Mouse (Mus musculus): ENCODE measurements at regions not wholly inside any gene's neighbourhood (a gene's known extent, or its start where the extent isn't known, plus 50 kb on each side); places are given as distances from the start of the nearest gene placed in this dataset.
"Not testable (repeated sequence)": the region's sequence is repeated elsewhere in the genome, so short reads cannot be mapped to it uniquely, and the experiment has no call there.

DNA sequence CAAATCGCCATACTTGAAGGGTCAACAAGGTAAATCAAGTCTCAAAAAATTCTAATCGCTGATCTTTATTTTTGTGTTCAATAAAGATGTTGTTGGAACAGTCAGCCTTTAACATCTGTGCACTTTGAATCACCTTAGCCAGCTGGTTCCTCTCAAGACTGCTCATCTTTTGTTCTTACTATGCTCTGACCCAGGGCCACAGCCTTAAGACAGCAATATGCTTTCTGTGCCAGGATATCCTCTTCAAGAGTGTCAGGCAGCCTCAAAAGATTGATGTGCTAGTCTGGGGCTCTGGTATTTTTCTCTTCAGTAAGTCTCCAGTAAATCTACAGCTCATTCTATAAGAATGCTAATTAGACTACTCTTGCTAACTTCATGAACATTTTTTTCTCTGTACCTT is 199.9 kb downstream of the Dph6 start:
- ATAC-seq (replicated peaks; ENCODE audit: poor library complexity, severe bottlenecking): no peak

GRCm38 (mm10) chr2:114450185-114450584 is 204.6 kb downstream of the Dph6 start:
- ATAC-seq (replicated peaks; ENCODE audit: poor library complexity, severe bottlenecking): no peak

DNA sequence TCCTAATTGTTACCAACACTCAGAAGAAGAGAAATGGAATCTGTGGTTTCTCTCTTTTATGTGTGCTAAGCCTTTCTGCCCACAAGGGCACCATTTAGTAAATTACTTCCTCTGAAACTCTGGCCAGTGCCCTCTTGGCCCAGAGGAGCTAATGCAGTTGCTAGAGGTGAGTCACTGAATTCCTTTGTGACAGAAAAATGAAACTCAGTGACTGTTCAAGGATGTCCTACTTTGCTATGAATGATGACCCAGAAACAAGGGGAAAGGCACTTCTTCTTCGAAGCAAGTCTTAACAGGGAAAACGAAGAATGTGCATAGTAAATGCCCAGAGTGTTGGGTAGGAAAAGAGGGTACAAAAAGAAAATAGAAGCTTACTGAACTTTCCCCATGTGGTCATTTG is 211.0 kb downstream of the Dph6 start:
- no peak for ATAC-seq (replicated peaks; ENCODE audit: poor library complexity, severe bottlenecking)

- no peak for ATAC-seq (replicated peaks; ENCODE audit: poor library complexity, severe bottlenecking)
Measured at GRCm38 (mm10) chr2:114440943-114441342, 213.8 kb downstream of the Dph6 start.

DNA sequence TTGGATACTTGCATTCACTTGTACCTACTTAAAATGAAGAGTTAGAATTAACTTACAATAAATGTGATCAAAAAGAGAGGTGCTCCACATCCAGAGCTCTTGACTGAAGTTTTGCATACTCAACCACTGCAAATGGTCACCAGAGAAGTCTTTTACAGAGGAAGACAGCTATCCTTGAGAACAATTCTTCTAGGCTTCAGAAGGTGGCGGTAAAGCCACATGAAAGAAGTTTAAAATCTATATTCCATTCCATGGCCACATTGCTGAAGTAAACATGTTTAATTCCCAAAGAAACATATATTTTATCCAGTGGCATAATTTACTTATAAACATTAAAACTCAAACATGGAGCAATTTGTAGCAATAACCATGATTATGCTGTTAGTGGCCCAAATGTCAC is 215.1 kb downstream of the Dph6 start:
- ATAC-seq (replicated peaks; ENCODE audit: poor library complexity, severe bottlenecking): no peak

- no peak for ATAC-seq (replicated peaks; ENCODE audit: poor library complexity, severe bottlenecking)
Measured at GRCm38 (mm10) chr2:114438048-114438447, 216.7 kb downstream of the Dph6 start.

DNA sequence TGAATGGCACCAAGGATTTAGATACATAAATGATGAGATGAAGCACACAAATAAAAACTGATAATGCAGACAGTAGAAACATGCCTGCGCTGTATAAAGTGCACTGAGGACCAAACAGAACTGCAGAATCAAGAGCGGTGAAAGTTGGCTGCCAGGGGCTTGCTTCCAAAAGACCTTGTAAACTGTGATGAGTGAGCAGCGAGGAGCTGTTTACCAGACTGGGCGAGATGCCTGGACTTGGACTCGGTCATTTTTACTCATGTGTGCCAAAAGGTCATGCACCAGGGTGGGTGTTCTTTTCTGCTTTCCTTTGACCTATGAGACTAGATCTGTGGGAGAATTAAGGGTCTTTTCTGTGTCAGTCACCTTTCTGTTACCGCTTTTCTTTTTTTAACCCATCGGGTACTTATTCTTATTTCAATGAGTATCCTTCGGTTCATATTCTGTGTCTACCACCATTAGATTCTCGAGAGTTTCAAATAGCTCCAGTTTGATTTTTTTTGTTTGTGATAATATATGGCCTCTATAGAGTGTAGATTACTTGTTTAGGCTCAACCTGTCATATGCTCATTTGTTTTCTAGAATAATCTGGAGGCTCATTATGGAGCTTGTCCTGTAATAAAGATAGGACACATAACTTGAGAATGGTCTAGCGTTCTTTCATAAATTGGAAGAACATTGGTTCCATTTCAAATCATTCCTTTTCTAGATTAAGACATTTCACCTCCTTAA is 226.3 kb upstream of the Zfp770 start:
- ATAC-seq (replicated peaks; ENCODE audit: poor library complexity, severe bottlenecking): no peak

- ATAC-seq (replicated peaks; ENCODE audit: poor library complexity, severe bottlenecking): no peak
Measured at GRCm38 (mm10) chr2:114419346-114419745, 218.1 kb upstream of the Zfp770 start.

- no peak for ATAC-seq (replicated peaks; ENCODE audit: poor library complexity, severe bottlenecking)
Measured at GRCm38 (mm10) chr2:114413013-114413412, 211.7 kb upstream of the Zfp770 start.

DNA sequence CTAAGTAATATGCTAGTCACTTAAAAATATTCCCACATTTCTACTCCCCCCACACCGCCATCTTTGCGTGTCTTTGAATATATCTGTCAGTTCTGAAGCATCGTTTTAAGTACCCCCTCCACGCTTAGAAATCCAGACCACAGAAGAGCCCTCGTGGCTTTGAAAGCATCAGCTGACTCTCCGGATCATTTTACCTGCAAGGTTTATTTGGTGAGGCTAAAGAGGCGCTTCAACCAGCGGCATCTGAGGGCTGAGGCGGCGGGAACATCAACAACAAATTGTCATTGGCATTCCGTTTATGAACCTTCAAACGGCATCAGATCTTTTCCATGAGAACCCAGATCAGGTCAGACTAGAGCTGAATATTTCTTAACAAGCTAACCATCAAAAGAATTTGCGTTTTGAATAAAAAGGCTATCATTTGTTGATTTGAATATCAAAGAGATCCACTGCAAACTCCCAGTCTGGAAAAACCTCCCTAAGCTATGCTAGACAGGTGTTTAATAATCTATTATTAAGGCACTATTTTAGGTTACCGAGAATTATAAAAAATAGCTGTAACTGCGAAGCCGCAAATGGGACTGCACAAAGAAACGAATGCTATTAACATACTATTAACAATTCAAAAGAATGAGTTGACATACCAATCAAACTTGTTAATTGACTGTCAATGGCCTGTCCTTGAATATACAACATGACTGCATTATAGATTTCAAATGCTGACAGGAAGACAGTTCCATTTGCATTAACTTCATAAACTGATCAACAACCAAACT is 210.9 kb upstream of the Zfp770 start:
- ATAC-seq (replicated peaks; ENCODE audit: poor library complexity, severe bottlenecking): no peak

- no peak for ATAC-seq (replicated peaks; ENCODE audit: poor library complexity, severe bottlenecking)
Measured at GRCm38 (mm10) chr2:114410717-114411116, 209.4 kb upstream of the Zfp770 start.

- ATAC-seq (replicated peaks; ENCODE audit: poor library complexity, severe bottlenecking): no peak
Measured at GRCm38 (mm10) chr2:114409542-114409941, 208.3 kb upstream of the Zfp770 start.

- ATAC-seq (replicated peaks; ENCODE audit: poor library complexity, severe bottlenecking): no peak
Measured at GRCm38 (mm10) chr2:114407408-114407807, 206.1 kb upstream of the Zfp770 start.

- ATAC-seq (replicated peaks; ENCODE audit: poor library complexity, severe bottlenecking): no peak
Measured at GRCm38 (mm10) chr2:114384566-114384965, 183.3 kb upstream of the Zfp770 start.

GRCm38 (mm10) chr2:114378844-114379533 is 177.7 kb upstream of the Zfp770 start:
- no peak for ATAC-seq (replicated peaks; ENCODE audit: poor library complexity, severe bottlenecking)

GRCm38 (mm10) chr2:114373476-114373875 is 172.2 kb upstream of the Zfp770 start:
- ATAC-seq (replicated peaks; ENCODE audit: poor library complexity, severe bottlenecking): no peak

- not testable (repeated sequence) for ATAC-seq (replicated peaks; ENCODE audit: poor library complexity, severe bottlenecking)
Measured at GRCm38 (mm10) chr2:114353876-114354275, 152.6 kb upstream of the Zfp770 start.

GRCm38 (mm10) chr2:114340578-114341293 is 139.5 kb upstream of the Zfp770 start:
- no peak for ATAC-seq (replicated peaks; ENCODE audit: poor library complexity, severe bottlenecking)

- ATAC-seq (replicated peaks; ENCODE audit: poor library complexity, severe bottlenecking): no peak
Measured at GRCm38 (mm10) chr2:114301746-114302145, 100.5 kb upstream of the Zfp770 start.

DNA sequence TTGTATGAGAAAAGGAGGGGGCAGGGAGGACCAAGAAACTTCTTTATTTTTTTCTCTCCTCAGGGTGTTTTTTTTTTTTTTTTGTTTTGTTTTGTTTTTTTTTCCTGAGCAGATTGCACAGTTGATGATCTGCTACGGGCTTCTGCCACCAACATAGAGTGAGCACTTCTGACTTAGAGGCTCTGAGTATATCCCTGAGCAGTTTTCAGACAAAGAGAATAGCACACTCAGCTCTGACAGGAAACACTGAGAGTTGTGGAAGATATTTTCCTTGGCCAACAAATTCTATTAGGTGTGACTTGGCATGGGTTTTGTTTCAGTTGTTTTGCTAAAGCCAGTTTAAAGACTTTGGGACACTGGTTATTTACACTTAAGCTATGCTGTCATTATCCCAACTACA is 93.8 kb upstream of the Zfp770 start:
- no peak for ATAC-seq (replicated peaks; ENCODE audit: poor library complexity, severe bottlenecking)

- ATAC-seq (replicated peaks; ENCODE audit: poor library complexity, severe bottlenecking): no peak
Measured at GRCm38 (mm10) chr2:114291387-114291786, 90.1 kb upstream of the Zfp770 start.
